Comparison of ENCODE assay signal across 20 mouse cellular contexts in the genomic region with DNA sequence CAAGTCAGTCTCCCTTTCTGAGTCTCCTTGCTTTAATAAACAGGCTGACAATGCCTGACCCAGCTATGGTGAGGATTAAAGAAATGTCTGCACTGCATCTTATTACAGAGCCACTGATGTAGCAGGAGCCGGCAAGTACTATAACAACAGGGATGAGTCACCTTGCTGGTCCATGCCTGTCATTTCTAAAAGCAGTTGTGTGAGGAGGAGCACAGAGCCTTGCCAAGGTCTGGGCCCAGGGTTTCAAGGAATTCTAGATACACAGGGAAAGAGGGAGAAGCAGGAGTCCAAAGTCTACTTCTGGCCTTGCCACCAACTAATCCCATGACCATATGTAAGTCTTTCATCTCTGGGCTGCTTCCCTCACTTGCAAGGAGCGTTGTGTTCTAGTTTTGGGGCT. TPM values are rescaled to one million over a fixed set of nuclear protein-coding genes. Genes with fewer than 3 reads are reported as not detected.
"Had no signal": no experiment of that assay in that cellular context is flagged by ENCODE, and none has a peak within 500 bp of the region (broad histone marks: within the 10 kb centered on the region; RNA-seq: fewer than 3 reads in every experiment).

No protein-coding gene starts in this region.

- ATAC-seq: midbrain, embryonic 13.5 days had no signal

- H3K27me3 ChIP-seq: limb, embryonic 13.5 days; midbrain, embryonic 13.5 days had no signal

- H3K9me3 ChIP-seq: limb, embryonic 13.5 days; midbrain, embryonic 13.5 days had no signal

- H3K36me3 ChIP-seq: midbrain, embryonic 13.5 days had no signal

- H3K4me3 ChIP-seq: limb, embryonic 13.5 days; midbrain, embryonic 13.5 days had no signal

- DNase-seq: kidney, postnatal 10 days; kidney, postnatal 4 days; lung, adult 18-20 months; right cerebral cortex, postnatal 14 days; thymus, postnatal 36 days had no signal

- H3K27ac ChIP-seq: limb, embryonic 13.5 days; liver, embryonic 14.5 days; midbrain, embryonic 13.5 days had no signal

RNA-seq across cellular contexts. Expression of a gene that starts 5.0 kb away (rescaled TPM):
- total RNA-seq: megakaryocyte progenitor cell, adult 5-6 weeks had no signal

RNA-seq across cellular contexts. Expression of a gene that starts 34.7 kb away (rescaled TPM):
- total RNA-seq: layer of hippocampus, adult 8-10 months; layer of hippocampus, postnatal 25 days; left cerebral cortex, adult 8-10 months; left cerebral cortex, postnatal 25 days; megakaryocyte progenitor cell, adult 5-6 weeks had no signal
- polyA plus RNA-seq: kidney, embryonic 14.5 days; limb, embryonic 13.5 days; lung, embryonic 16.5 days; midbrain, embryonic 13.5 days; midbrain, postnatal 0 days; neural tube, embryonic 14.5 days; spleen, adult 2 months; thymus, postnatal 0 days had no signal

RNA-seq across cellular contexts. Expression of a gene that starts 36.2 kb away (rescaled TPM):
- total RNA-seq: megakaryocyte progenitor cell, adult 5-6 weeks had no signal
- polyA plus RNA-seq: kidney, embryonic 14.5 days; lung, embryonic 16.5 days; stomach, embryonic 16.5 days had no signal
